ENCODE assay signal across 8 mouse cellular contexts in the genomic region with DNA sequence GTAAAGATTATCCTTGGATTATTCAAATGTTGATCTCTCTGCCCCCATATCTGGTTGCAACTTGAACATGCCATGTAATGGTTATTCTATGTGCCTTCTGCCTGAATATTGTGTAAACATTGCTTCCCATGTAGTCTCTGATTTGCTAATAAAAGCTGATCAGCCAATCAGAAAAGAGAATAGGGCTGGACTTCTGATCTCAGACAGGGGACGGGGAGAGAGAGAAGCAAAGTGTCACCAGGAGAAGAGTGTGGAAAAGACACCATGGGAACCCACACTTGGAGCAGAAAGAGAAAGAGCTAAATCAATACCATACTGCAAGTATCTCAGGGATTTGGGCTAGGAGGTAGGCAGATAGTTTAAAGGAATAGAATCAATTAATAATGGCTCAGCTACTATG. TPM values are rescaled to one million over a fixed set of nuclear protein-coding genes. Genes with fewer than 3 reads are reported as not detected.
A peak's percentile ranks its signal among the peaks of the same experiment; 100 is the strongest.
DNase-seq lines count a peak whose midpoint lies in the region; ATAC-seq and TF ChIP-seq lines count a peak whose summit lies in the region.

A gene (plus strand): TSS at position 301 of the 400 bp plus-strand sequence.

- intact Hi-C loops in left cerebral cortex, postnatal 14 days (cut with DNase I): loop anchor here (5.0 kb wide), 1 partner anchor 351 kb away; no protein-coding TSS in a partner anchor

- no peak for DNase-seq in spleen, adult 2 months (ENCODE audit: low read depth in 1 of 2, low spot score in 2 of 2)
- DNase-seq in spleen, postnatal 4 days (ENCODE audit: low spot score in 2 of 2): no peak
- DNase-seq in left cerebral cortex, postnatal 14 days (ENCODE audit: low spot score in 2 of 2): no peak
- no peak for DNase-seq in urinary bladder, postnatal 10 days (ENCODE audit: low spot score)

- H3K4me2 ChIP-seq in liver, embryonic 12.5 days: peak within 1 kb of the TSS; percentile 71
- H3K4me2 ChIP-seq in stomach, embryonic 16.5 days (ENCODE audit: low read depth, low read length): peak within 1 kb of the TSS; percentile 75

- WGBS in spleen, adult 2 months: 67% methylated on average over 1 of the region's 1 CpGs
- WGBS in liver, embryonic 12.5 days (ENCODE audit: insufficient replicate concordance): 19% methylated on average over 1 of the region's 1 CpGs
- WGBS in stomach, embryonic 16.5 days: 19% methylated on average over 1 of the region's 1 CpGs

- TF ChIP-seq POLR2A in spleen, adult 2 months (IDR thresholded peaks at IDR 0.05; ENCODE audit: low read depth, low read length): no peak

- H3K36me3 ChIP-seq in erythroblast, embryonic 14.5 days (ENCODE audit: control insufficient read depth): no peaks in the 10 kb centered on the region
- no peaks in the 10 kb centered on the region for H3K36me3 ChIP-seq in spleen, adult 2 months (ENCODE audit: control insufficient read depth, insufficient read depth, low read length)
- H3K36me3 ChIP-seq in liver, embryonic 12.5 days: no peaks in the 10 kb centered on the region
- no peaks in the 10 kb centered on the region for H3K36me3 ChIP-seq in stomach, embryonic 16.5 days (ENCODE audit: control insufficient read depth, insufficient read depth, low read length)

- H3K27ac ChIP-seq in spleen, adult 2 months (ENCODE audit: insufficient read depth, low read length): no peak within 1 kb of the TSS
- H3K27ac ChIP-seq in liver, embryonic 12.5 days: no peak within 1 kb of the TSS
- peak within 1 kb of the TSS; percentile 79 for H3K27ac ChIP-seq in stomach, embryonic 16.5 days (ENCODE audit: low read length)

- ATAC-seq in erythroblast, adult 5-6 weeks (replicated peaks; ENCODE audit: low FRiP score, poor library complexity, severe bottlenecking): no peak
- no peak for ATAC-seq in liver, embryonic 12.5 days
- no peak for ATAC-seq in stomach, embryonic 16.5 days (ENCODE audit: insufficient read depth, low FRiP score)

- H3K9ac ChIP-seq in liver, embryonic 12.5 days: peak within 1 kb of the TSS; percentile 46; the same call in 1 of the 2 replicates
- peak within 1 kb of the TSS; percentile 84 for H3K9ac ChIP-seq in stomach, embryonic 16.5 days (ENCODE audit: low read length)

- no peaks in the 10 kb centered on the region for H3K9me3 ChIP-seq in erythroblast, embryonic 14.5 days (ENCODE audit: control insufficient read depth, low read length)
- H3K9me3 ChIP-seq in liver, embryonic 12.5 days (replicated peaks): no peaks in the 10 kb centered on the region
- no peaks in the 10 kb centered on the region for H3K9me3 ChIP-seq in stomach, embryonic 16.5 days (replicated peaks; ENCODE audit: control insufficient read depth, low read length)

- H3K4me1 ChIP-seq in erythroblast, embryonic 14.5 days (ENCODE audit: control insufficient read depth): peaks cover 2% of the 10 kb centered on the region; the same call in 1 of the 2 replicates
- H3K4me1 ChIP-seq in spleen, adult 2 months (ENCODE audit: control insufficient read depth, insufficient read depth, insufficient read length): no peaks in the 10 kb centered on the region
- 0 out of 2 replicates have a peak, but pooled peaks cover 6% of the 10 kb centered on the region for H3K4me1 ChIP-seq in liver, embryonic 12.5 days
- no peaks in the 10 kb centered on the region for H3K4me1 ChIP-seq in stomach, embryonic 16.5 days (ENCODE audit: control insufficient read depth, insufficient read depth, low read length)

- no peak for TF ChIP-seq CTCF in spleen, adult 2 months (IDR thresholded peaks at IDR 0.05; ENCODE audit: extremely low read depth, insufficient read depth, insufficient read length, insufficient replicate concordance)

- H3K27me3 ChIP-seq in erythroblast, embryonic 14.5 days (ENCODE audit: control insufficient read depth): no peaks in the 10 kb centered on the region
- H3K27me3 ChIP-seq in spleen, adult 2 months (ENCODE audit: control insufficient read depth, insufficient read depth, low read length): no peaks in the 10 kb centered on the region
- no peaks in the 10 kb centered on the region for H3K27me3 ChIP-seq in liver, embryonic 12.5 days (replicated peaks)
- H3K27me3 ChIP-seq in stomach, embryonic 16.5 days (ENCODE audit: control insufficient read depth, insufficient read depth, low read length): no peaks in the 10 kb centered on the region

- peak within 1 kb of the TSS; percentile 37 for H3K4me3 ChIP-seq in erythroblast, embryonic 14.5 days (replicated peaks)
- H3K4me3 ChIP-seq in spleen, adult 2 months (ENCODE audit: extremely low read depth, insufficient read depth, insufficient read length): peak within 1 kb of the TSS; percentile 29; the same call in 1 of the 2 replicates
- H3K4me3 ChIP-seq in liver, embryonic 12.5 days: peak within 1 kb of the TSS; percentile 58
- peak within 1 kb of the TSS; percentile 68 for H3K4me3 ChIP-seq in stomach, embryonic 16.5 days (replicated peaks; ENCODE audit: low read length)

RNA-seq across cellular contexts. Expression of the gene that starts here (rescaled TPM):
- 0.01 TPM in 2 replicates for polyA plus RNA-seq in erythroblast, embryonic 14.5 days (2012)
- not detected in 2 replicates for total RNA-seq in erythroblast, adult 5-6 weeks (2015; ENCODE audit: low replicate concordance)
- total RNA-seq in erythroblast, adult 5-6 weeks (2017; ENCODE audit: low replicate concordance): not detected in 2 replicates
- polyA plus RNA-seq in spleen, adult 2 months (2012; rRNA removed): 0.06 TPM in 1 of 2 replicates, not detected in the other
- 0.33 and 0.45 TPM in 2 replicates for polyA plus RNA-seq in liver, embryonic 12.5 days (2016; fragmentation: Nextera tagmentation; extraction: Ambion mirVana)
- polyA plus RNA-seq in stomach, embryonic 16.5 days (2015; fragmentation: Nextera tagmentation; extraction: Ambion mirVana): 0.76 and 1.7 TPM in 2 replicates
- total RNA-seq in left cerebral cortex, postnatal 14 days (2021): 1 to 10 TPM; 1.6 to 1.8 TPM
